Mouse (Mus musculus) hindbrain, postnatal 0 days (tissue): ENCODE results near the gene Ctdnep1. TPM values are rescaled to one million over a fixed set of nuclear protein-coding genes. Genes with fewer than 3 reads are reported as not detected.

Source experiments
- ATAC-seq: fragments of 200-750 bp; cut with Nextera tagmentation; 2 replicates; pipeline ENCODE4 v1.8.0; 2017; ENCODE audit warnings: mild to moderate bottlenecking, moderate TSS enrichment, moderate library complexity
- DNase-seq: peaks from one replicate; pipeline ENCODE4 v3.0.0-alpha.2; 2015; ENCODE audit warnings: low spot score
- H3K27ac ChIP-seq: fragments of 300-500 bp; sonication (generic); 2 replicates; pipeline ENCODE4 v1.5.1; 2014; ENCODE audit warnings: mild to moderate bottlenecking
- H3K27me3 ChIP-seq: fragments of 300-500 bp; sonication (generic); 2 replicates; pipeline ENCODE4 v1.6.1; 2014; ENCODE audit warnings: low read length, mixed read lengths; ENCODE audit not compliant: insufficient read depth
- H3K36me3 ChIP-seq: fragments of 300-500 bp; sonication (generic); 2 replicates; pipeline ENCODE4 v1.6.1; 2014; ENCODE audit warnings: low read length, mixed read lengths; ENCODE audit not compliant: insufficient read depth
- H3K4me1 ChIP-seq: fragments of 300-500 bp; sonication (generic); 2 replicates; pipeline ENCODE4 v1.6.1; 2014; ENCODE audit warnings: antibody characterized with exemption, low read length, mixed read lengths; ENCODE audit not compliant: insufficient read depth
- H3K4me2 ChIP-seq: fragments of 300-500 bp; sonication (generic); 2 replicates; pipeline ENCODE4 v1.6.1; 2014; ENCODE audit warnings: low read depth, mild to moderate bottlenecking, low read length, moderate library complexity, mixed read lengths
- H3K4me3 ChIP-seq: fragments of 300-500 bp; sonication (generic); 2 replicates; pipeline ENCODE4 v1.5.1; 2014; ENCODE audit warnings: low read length
- H3K9ac ChIP-seq: fragments of 300-500 bp; sonication (generic); replicated peaks from 2 replicates; pipeline ENCODE4 v1.6.1; 2014; ENCODE audit warnings: mild to moderate bottlenecking, low read length, moderate library complexity, mixed read lengths
- H3K9me3 ChIP-seq: fragments of 300-500 bp; sonication (generic); 2 replicates; pipeline ENCODE4 v1.6.1; 2016; ENCODE audit warnings: low read length, mixed read lengths
- CTCF ChIP-seq: IDR thresholded peaks from 2 replicates; pipeline ENCODE4 v1.5.1; 2016; ENCODE audit warnings: antibody characterized with exemption, control low read depth, low read depth
- WGBS: fragments of 180-500 bp; shearing (Covaris S2); extraction: QIAGEN DNeasy Blood & Tissue Kit; methylation state at CpG from one replicate; pipeline ENCODE4 v1.1.7; 2014; 5-methylcytosine and 5-hydroxymethylcytosine counted together
- polyA plus RNA-seq: library from polyadenylated mRNA; unstranded; fragments of >200 nt; fragmentation: Nextera tagmentation; extraction: Ambion mirVana; gene quantifications from 2 replicates; pipeline ENCODE4 v1.2.1, GENCODE M21; 2015
- total RNA-seq: library from RNA; depleted of rRNA; stranded (reverse); fragments of >200 nt; gene quantifications from 2 replicates; pipeline ENCODE4 v1.2.3, GENCODE M21; 2014

Gene Ctdnep1
- total and polyA plus RNA-seq, 2 experiments from 2014 or later, result 24.7 to 40.9 TPM

DNA sequence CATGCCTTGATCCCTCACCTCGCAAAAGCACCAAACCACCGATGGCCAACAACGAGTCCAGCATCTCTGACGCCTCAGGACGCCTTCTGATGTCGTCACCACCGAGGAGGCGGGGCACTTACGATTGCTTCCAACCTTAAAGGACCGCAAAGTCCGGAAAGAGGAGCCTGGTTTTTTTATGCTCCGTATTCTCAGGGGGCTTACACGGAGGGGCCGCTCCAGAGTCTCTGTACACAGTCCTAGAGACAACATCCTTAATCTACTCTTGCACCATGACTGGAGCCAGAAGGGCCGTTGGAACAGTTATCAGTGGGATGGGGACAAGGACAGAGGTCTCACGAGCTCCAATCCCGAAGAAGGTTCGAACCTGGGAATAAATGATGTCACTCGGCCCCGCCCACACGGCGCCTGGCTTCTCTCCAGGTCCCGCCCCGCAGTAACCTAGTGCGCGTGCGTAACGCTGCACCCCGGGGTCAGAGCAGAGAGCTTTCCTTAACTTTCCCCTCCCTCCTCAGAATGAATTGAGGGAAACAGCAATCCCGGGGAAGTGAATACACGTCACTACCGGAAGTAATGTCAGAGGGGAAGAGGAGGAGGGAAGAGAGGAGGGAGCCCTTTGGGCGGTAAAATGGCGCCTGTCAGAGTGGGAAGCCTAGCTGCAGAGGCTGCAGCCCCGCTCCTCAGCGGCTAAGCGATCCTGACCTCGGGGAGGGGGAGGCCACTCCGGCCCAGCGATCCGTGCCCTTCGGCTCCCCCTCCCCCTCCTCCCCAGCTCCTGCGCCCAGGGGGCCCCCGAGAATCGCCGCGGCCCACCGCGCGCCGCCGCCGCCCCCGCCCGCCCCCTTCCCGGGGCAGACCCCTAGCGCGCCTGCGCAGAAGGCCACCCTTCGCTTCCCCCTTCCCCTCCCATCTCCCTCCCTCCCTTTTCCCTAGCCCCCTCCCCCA lies 488 bp upstream of the Ctdnep1 start:
- Histone ChIP-seq H3K27me3 (no peaks in the 10 kb centered on the region), H3K9ac (peak overlapping the region; percentile 92), H3K36me3 (peaks cover 18% of the 10 kb centered on the region), H3K27ac (peak overlapping the region; percentile 99), H3K4me3 (peak overlapping the region; percentile 86), H3K4me2 (peak overlapping the region; percentile 91), H3K4me1 (peaks cover 13% of the 10 kb centered on the region), H3K9me3 (no peaks in the 10 kb centered on the region)
- 0% methylated on average over 45 of the region's 60 CpGs for WGBS
- peak; percentile 97 for ATAC-seq
- peak; percentile 98 for DNase-seq
- TF ChIP-seq CTCF, result no peak

DNA sequence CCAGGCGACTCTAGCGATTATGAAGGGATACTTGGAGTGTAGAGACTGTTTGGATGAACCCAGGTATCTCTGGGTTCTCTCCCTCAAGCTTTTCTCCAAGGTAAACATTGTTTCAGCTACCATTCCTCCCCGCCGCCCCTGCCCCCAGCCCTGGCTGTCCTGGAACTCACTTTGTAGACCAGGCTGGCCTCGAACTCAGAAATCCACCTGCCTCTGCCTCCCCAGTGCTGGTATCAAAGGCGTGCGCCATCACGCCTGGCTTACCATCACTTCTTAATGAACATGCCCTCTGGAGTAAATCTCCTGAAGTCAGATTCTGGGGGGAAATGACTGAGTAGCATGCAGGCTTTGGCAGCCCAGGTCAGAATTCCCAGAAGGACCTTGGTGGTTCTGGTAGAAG lies 1.3 kb downstream of the Ctdnep1 start, which contains the start of gene Elp5:
TSS of gene Elp5 (minus strand) at position 293 of the 400 bp plus-strand sequence.
- peaks cover 13% of the 10 kb centered on the region for H3K4me1 ChIP-seq
- peaks cover 17% of the 10 kb centered on the region for H3K36me3 ChIP-seq
- H3K9me3 ChIP-seq, result no peaks in the 10 kb centered on the region
- H3K4me2 ChIP-seq, result peak within 1 kb of the TSS; percentile 91
- DNase-seq, result no peak
- H3K27ac ChIP-seq, result peak within 1 kb of the TSS; percentile 99
- no peaks in the 10 kb centered on the region for H3K27me3 ChIP-seq
- WGBS, result 56% methylated on average over 8 of the region's 8 CpGs
- TF ChIP-seq CTCF, result no peak
- H3K4me3 ChIP-seq, result peak within 1 kb of the TSS; percentile 86
- ATAC-seq, result no peak
- peak within 1 kb of the TSS; percentile 92 for H3K9ac ChIP-seq

DNA sequence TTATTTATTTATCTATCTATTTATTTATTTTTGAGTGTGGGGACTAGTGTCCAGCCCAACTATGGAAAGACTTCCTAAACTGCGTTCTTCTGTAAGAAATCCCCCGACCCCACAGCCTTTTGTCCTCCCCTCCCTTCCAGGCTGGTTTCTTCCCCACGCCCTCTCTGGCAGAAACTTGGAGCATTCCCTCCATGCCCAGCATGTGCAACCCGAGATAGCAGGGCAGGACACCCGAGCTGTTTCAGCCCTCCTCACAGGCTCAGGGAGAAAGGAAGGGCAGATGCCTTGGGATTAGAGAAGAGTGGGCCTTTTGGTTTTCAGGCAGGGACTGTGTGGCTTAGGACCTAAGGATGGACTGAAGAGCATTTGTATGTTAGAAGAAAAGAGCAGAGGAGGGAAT lies 1.9 kb downstream of the Ctdnep1 start:
- Histone ChIP-seq H3K4me1 (peaks cover 13% of the 10 kb centered on the region), H3K27me3 (no peaks in the 10 kb centered on the region), H3K4me2 (peak overlapping the region; percentile 91), H3K9me3 (no peaks in the 10 kb centered on the region), H3K4me3 (0 out of 2 replicates have a peak overlapping the region, but pooled peaks have one; percentile 5), H3K36me3 (peaks cover 22% of the 10 kb centered on the region), H3K27ac (no peak overlapping the region), H3K9ac (peak overlapping the region; percentile 92; the same call in 1 of the 2 replicates)
- DNase-seq (no peak), ATAC-seq (no peak)
- no peak for TF ChIP-seq CTCF
- 16% methylated on average over 5 of the region's 5 CpGs for WGBS

DNA sequence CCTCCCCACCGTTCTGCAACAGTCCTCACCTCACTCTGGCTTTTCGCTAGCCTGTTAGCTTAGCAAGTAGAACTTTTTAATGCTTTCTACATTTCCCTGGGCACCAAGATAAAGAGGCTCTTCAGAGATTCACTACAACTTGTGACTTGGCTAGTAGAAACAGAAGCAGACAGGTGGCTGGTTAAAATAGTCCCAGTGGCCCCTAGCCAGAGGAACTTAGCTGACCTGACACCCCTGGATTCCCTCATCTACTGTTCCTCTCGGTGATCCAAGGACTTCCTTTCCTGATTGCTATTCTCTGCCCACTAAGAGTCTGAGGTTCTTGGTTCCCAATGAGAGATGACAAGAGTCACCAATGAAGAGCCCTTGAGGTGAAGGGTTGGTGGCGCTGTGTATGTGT lies 2.4 kb downstream of the Ctdnep1 start:
- Histone ChIP-seq H3K36me3 (peaks cover 27% of the 10 kb centered on the region), H3K9ac (0 out of 2 replicates have a peak overlapping the region, but pooled peaks have one; percentile 92), H3K4me3 (no peak overlapping the region), H3K9me3 (no peaks in the 10 kb centered on the region), H3K27ac (no peak overlapping the region), H3K27me3 (no peaks in the 10 kb centered on the region), H3K4me1 (peaks cover 13% of the 10 kb centered on the region), H3K4me2 (peak overlapping the region; percentile 91)
- DNase-seq (no peak), ATAC-seq (no peak)
- 87% methylated on average over 4 of the region's 4 CpGs for WGBS
- TF ChIP-seq CTCF, result no peak

DNA sequence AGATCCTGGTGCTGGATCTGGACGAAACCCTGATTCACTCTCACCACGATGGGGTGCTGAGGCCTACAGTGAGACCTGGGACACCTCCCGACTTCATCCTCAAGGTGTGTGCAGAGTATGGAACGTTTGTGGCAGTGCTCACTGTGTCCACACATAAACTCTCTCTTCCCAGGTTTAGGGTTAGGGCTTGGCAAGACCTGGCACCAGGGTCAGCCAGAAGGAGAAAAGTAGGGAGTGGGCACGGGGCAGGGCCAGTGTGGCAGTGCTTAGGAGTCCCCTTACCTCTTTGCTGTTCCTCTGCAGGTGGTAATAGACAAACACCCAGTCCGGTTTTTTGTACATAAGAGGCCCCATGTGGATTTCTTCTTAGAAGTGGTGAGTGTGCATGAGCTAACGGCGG lies 3.5 kb downstream of the Ctdnep1 start:
- Histone ChIP-seq H3K27me3 (no peaks in the 10 kb centered on the region), H3K4me1 (peaks cover 13% of the 10 kb centered on the region), H3K36me3 (peaks cover 38% of the 10 kb centered on the region), H3K4me2 (no peak overlapping the region), H3K27ac (no peak overlapping the region), H3K9me3 (no peaks in the 10 kb centered on the region), H3K9ac (no peak overlapping the region), H3K4me3 (no peak overlapping the region)
- no peak for DNase-seq
- no peak for ATAC-seq
- TF ChIP-seq CTCF, result no peak
- 89% methylated on average over 8 of the region's 8 CpGs for WGBS

DNA sequence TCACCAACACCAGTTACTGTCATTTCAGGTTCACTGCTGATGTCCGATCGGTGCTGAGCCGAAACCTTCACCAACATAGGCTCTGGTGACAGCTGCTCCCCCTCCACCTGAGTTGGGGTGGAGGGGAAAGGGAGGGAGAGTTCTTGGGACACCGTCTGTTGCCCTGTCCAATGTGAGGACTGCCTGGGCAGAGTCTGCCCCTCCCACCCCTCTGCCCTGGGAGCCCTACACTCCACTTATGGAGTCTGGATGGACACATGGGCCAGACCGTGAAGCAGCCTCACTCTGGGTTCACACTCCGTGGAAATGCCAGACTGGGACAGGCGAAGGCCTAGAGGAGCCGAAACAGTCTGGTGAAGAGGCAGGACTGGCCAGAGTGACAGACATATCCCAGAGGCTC lies 9.0 kb downstream of the Ctdnep1 start:
- Histone ChIP-seq H3K4me1 (peaks cover 8% of the 10 kb centered on the region; the same call in 1 of the 2 replicates), H3K9me3 (no peaks in the 10 kb centered on the region), H3K4me3 (no peak overlapping the region), H3K9ac (no peak overlapping the region), H3K36me3 (peaks cover 36% of the 10 kb centered on the region), H3K4me2 (no peak overlapping the region), H3K27me3 (no peaks in the 10 kb centered on the region), H3K27ac (no peak overlapping the region)
- TF ChIP-seq CTCF, result no peak
- no peak for DNase-seq
- 84% methylated on average over 8 of the region's 8 CpGs for WGBS
- ATAC-seq, result no peak
